Mouse (Mus musculus): Measurements from ENCODE around the gene Mest.

GRCm38 (mm10) chr6:30679567-30679966, 43.8 kb upstream of the Mest start:
- no peak for TF ChIP-seq CTCF (IDR thresholded peaks at IDR 0.05 in 2 of 3, conservative IDR thresholded peaks at IDR 0.05 in 1 of 3; ENCODE audit: control insufficient read depth in 1 of 3, insufficient read depth in 1 of 3, low read depth in 2 of 3, low read length in 3 of 3, poor library complexity in 1 of 3, severe bottlenecking in 1 of 3)
- no peak for TF ChIP-seq TAL1 (IDR thresholded peaks at IDR 0.05; ENCODE audit: low read length)
- TF ChIP-seq ZMIZ1 (IDR thresholded peaks at IDR 0.05; ENCODE audit: low read depth, low read length) = no peak
- TF ChIP-seq POLR2A (IDR thresholded peaks at IDR 0.05; ENCODE audit: control insufficient read depth in 1 of 2, insufficient read depth in 1 of 2, low read depth in 1 of 2, low read length in 2 of 2, poor library complexity in 1 of 2) = no peak
- no peak for TF ChIP-seq MXI1 (IDR thresholded peaks at IDR 0.05; ENCODE audit: low read depth, low read length)
- no peak for TF ChIP-seq MAX (IDR thresholded peaks at IDR 0.05; ENCODE audit: low read length)
- TF ChIP-seq EP300 (IDR thresholded peaks at IDR 0.05; ENCODE audit: low read depth in 1 of 2, low read length in 2 of 2) = no peak
- TF ChIP-seq CHD2 (IDR thresholded peaks at IDR 0.05; ENCODE audit: low read length) = no peak
- TF ChIP-seq GATA1 (IDR thresholded peaks at IDR 0.05; ENCODE audit: low read depth, low read length) = no peak
- no peak for TF ChIP-seq POLR2AphosphoS5 (IDR thresholded peaks at IDR 0.05; ENCODE audit: borderline replicate concordance, low read depth, low read length)
- TF ChIP-seq TCF12 (IDR thresholded peaks at IDR 0.05; ENCODE audit: low read depth, low read length) = no peak
- TF ChIP-seq E2F4 (IDR thresholded peaks at IDR 0.05; ENCODE audit: borderline replicate concordance, low read depth, low read length) = no peak
- TF ChIP-seq MEF2A (IDR thresholded peaks at IDR 0.05; ENCODE audit: extremely low read depth, insufficient replicate concordance, low read depth, low read length, poor library complexity, severe bottlenecking) = no peak
- TF ChIP-seq GABPA (IDR thresholded peaks at IDR 0.05; ENCODE audit: low read depth, low read length) = no peak
